Mouse (Mus musculus) forelimb bud, embryonic 11.5 days (tissue): ENCODE measurements around the gene Gpr162.
A peak's percentile ranks its signal among the peaks of the same experiment; 100 is the strongest.
"Not testable (repeated sequence)": the region's sequence is repeated elsewhere in the genome, so short reads cannot be mapped to it uniquely, and the experiment has no call there.

Experiments
- DNase-seq: peaks from one replicate; pipeline ENCODE4 v3.0.0-alpha.2; 2012; ENCODE audit warnings: low read depth, low spot score

The Gpr162 gene

GRCm38 (mm10) chr6:124839805-124840204 lies 24.0 kb downstream of the Gpr162 start:
- DNase-seq = no peak

GRCm38 (mm10) chr6:124836411-124836810 lies 27.4 kb downstream of the Gpr162 start:
- no peak for DNase-seq

DNA sequence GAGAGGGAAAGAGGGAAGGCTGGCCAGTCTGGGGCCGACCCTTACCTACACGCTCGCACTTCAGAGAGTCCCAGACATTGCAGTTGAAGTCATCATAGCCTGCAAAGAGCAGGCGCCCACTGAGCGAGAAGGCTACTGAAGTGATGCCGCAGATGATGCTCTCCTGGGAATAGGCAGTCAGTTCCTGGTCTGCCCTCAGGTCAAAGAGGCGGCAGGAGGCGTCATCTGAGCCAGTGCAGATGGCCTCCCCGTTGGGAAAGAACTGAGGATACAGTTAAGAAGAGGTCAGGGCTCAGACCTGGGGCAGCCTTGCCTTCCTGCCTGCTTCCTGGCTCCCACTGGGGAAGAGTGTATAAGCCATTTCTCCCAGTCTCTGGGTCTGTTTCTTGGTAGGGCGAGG lies 28.3 kb downstream of the Gpr162 start:
- DNase-seq = no peak

DNA sequence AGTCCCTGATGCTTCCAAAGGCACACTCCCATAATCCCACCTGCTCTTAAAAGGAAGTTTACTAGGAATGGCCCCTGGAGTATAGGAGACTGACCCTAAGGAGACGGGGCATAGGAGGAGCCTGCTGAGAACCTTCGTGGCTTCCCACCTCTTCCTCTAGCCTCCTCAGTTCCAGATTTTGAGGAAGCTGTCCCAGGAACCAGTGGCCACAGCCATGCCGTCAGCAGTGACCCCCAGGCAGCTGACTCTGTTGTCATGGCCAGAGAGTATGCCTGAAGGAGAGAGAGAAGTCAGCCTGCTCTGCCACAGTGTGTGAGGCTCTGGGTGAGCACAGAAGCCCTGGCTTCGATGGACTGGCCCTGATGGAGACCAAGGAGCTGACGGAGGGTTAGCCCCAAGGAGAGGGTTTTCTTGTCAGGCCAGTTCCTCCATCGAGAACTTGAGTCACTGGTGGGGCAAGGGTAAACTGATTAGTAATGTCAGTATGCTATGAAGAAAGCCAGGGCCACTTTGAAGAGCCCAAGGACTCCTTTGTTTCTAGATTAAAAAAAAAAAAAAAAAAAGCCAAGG lies 29.2 kb downstream of the Gpr162 start:
- no peak for DNase-seq

DNA sequence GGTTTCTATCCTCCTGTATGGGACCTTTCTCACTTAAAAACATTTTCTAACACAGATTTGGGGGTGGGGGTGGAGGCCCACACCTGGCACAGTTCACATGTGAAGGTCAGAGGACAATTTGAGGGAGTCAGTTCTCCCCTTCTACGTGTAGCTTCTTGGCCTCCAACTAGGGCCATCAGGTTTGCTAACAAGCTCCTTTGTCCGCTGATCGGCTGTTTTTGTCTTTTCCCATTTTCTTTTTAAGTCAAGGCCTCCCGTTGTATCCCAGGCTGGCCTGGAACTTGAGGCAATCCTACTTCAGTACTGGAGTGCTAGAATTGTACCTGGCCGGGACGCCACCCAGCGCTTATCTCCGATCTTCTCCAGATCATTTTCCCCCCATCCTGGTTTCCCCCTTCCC lies 32.1 kb downstream of the Gpr162 start:
- DNase-seq = no peak

DNA sequence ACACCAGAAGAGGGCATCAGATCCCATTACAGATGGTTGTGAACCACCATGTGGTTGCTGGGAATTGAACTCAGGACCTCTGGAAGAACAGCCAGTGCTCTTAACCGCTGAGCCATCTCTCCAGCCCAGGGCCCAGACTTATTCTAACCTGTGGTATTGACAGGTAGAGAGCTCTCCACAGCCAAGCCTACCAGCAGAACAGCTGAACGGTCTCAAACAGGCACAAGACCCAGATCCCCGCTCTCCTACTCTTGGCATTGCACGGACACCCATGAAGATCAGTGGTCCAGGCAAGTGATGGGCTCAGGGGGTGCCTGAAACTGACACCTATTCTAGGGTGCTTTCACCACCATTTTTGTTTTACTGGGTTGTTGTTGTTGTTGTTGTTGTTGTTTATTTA lies 32.6 kb downstream of the Gpr162 start:
- DNase-seq = not testable (repeated sequence)

GRCm38 (mm10) chr6:124829799-124830700 lies 33.7 kb downstream of the Gpr162 start:
- DNase-seq = peak; percentile 96

- DNase-seq = peak; percentile 99
Observed at GRCm38 (mm10) chr6:124828868-124829798, 34.6 kb downstream of the Gpr162 start, which contains the start of the genes Usp5 and Cdca3. Gene Usp5, minus strand, starts transcription at chr6:124829484. Gene Cdca3, plus strand, starts transcription at chr6:124829547.

GRCm38 (mm10) chr6:124828101-124828592 lies 35.6 kb downstream of the Gpr162 start:
- no peak for DNase-seq

DNA sequence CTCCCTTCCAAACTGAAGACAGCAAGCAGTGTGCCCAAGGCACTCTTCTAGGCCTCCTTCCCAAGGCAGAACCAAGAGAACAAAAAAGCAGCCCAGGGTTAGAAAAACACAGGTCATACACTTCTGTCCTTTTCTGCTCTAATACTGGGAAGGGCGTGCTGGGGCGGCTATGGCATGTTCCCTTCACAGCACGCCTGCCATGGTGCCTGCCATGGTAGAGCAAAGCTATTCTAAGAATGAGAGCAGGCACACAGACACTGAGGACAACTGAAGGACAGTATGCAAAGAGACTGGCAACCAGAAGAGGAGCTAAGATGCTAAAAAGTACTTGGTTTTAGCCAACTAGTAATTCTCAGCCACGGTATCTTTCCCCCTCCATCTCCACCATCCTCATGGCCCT lies 41.7 kb downstream of the Gpr162 start:
- DNase-seq = no peak

DNA sequence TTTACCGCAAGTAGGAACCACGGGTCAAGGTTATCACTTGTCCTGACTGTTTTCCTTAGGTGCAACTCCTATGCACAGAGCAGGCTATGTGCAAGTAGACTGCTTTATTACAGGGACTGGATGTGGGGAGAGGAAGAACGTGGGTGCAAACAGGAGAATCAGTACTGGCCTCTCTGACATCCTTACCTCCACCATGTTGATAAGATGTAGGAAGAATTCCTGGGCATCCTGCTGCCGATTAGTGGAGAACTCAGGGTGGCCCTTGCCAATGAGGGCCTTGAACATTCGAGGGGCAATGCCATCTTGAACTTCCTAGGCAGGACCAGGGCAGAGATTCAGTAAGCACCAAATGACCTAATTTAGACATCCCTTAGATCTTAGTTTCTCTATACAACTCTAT lies 42.9 kb downstream of the Gpr162 start:
- no peak for DNase-seq

DNA sequence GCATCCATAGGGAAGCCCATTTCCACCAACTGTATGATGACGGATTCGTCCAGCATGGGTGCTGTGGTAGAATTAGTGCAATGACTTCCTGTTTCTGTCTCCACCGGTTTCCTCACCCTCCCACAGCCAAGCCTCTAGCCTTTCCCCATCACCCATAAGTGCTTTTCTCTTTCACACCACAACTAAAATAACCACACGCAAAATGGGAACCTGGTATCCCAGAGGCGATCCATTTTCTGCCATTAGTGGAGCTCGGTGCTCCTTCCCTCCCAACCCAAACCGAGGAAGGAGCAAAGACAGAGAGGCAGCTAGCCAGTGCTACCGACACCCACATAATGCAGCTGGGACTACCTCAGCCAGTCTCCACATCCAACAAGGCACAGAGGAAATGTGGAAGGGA lies 45.8 kb downstream of the Gpr162 start:
- no peak for DNase-seq

GRCm38 (mm10) chr6:124817563-124817962 lies 46.2 kb downstream of the Gpr162 start:
- DNase-seq = no peak

GRCm38 (mm10) chr6:124817125-124817524 lies 46.7 kb downstream of the Gpr162 start:
- no peak for DNase-seq

DNA sequence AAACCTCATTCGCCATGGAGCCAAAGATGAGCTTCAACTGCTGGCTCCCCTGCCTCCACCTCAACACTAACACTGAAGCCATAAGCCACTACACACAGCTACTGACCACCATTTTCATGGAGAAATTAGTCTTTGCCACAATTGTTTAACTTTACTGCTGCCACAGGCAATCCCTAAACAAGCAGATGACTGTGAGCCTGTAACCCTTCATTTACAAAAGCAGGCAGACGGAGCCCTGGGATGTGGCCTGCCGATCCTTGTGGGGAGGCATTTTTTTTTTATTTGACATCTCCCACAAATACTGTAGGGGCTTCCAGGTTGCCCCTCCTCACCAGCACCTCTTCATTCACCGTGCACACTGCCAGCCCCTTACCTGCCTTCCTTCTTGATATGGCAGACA lies 47.2 kb downstream of the Gpr162 start:
- no peak for DNase-seq

DNA sequence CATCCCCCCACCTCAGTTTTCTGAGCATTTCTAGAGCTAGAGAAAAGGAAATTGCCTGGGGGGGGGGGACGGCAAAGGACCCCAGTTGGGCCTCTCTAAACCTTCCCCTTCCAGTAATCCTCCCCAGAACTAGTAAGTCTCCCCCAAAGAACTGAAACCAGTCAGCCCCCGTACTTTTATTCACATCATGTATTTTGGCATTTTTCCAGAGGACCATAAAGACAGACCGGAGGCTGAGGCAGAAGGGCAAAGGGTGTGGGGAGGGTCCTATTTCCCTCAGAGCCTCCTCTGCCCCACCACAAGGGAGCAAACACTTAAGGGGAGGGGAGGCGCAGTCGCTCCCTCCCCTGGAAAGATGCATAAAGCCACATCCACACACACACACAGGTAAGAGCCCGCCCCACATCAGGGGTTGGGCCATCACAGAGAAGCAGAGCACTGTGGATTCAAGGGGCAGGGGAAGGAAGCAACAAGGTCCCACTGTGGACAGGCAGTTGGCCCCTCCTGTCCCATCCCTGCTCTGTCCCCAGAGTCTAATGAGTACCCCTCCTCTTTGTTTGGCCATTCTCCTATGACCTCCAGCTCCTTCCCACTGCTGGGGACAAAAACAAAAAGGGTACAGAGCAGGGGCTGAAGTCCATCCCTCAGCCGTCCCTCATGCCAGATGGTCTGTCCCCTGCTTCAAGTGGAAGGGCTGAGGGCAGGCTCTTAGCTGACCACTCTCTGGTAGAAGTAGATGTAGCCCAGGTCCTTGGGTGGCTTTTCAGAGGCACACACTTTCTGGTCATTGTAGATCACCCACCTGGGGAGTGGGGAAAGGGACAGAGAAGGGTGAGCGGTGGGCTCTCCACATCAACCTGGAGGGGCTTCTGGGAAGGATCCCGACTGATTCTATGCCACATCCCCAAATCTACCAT lies 48.7 kb downstream of the Gpr162 start:
- DNase-seq = no peak

DNA sequence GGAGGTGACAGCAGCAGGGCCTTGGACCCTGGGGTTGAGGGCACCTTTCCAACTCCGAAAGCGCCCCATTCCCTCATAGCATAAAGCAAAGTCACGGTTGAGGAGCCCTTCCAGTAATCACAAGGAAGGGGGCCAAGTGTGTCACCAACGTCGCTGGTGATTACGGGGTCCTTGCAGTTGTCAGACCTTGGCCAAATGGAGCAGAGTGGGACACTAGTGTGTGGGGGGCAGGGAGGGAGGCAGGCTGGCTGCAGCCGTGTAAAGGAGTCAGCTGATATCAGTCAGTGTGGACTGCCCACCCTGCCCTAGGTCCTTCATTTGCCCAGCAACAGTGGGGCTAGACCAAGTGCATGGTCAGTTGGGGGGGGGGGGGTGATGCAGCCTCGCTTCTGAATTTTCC lies 49.3 kb downstream of the Gpr162 start:
- no peak for DNase-seq

DNA sequence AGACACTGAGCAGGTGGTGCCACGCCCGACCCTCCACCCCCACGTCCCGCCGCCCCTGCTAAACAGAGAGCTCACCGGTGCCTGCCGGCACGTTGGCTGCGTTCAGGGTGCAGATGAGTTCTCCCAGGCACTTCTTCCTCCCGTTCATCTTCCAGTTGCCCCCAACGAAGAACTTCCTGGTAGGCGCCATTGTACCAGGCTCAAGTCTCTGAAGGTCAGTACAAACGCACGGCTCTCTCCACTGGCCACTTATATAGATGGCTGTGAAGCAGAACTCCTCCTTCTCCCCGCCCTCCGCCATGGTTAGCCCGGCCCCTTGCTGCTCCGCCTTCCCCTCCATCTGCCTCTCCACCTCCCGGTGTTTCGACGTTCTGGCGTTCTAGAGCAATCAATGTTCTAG lies 49.9 kb downstream of the Gpr162 start, which contains the start of gene Tpi1:
Tpi1 (minus strand) TSS at position 364 of the 400 bp plus-strand sequence.
- DNase-seq = peak; percentile 89

- peak; percentile 71 for DNase-seq
Observed at GRCm38 (mm10) chr6:124813496-124813895, 50.3 kb downstream of the Gpr162 start.

DNA sequence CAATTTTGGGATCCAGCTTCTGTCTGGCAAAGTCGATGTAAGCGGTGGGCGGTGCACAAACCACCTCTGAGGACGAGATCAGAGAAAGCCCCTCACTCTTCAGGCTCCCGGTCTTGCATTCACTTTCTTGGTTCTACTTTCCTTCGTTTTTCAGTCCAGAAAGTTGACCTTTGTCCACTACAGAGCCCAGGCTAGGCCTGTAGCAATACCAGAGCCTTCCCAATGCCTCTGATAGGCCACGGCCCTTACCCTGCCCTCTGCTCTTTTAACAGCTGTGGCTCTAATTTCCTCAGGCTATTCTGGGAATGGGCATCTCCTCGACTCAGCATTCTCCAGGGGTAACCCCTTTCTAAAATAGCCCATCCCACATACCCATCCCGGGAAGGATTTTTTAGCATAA lies 50.9 kb downstream of the Gpr162 start:
- DNase-seq = no peak
